In genomic region chr5:20406626-20407025, GRCm38 (mm10) we compare ENCODE assay signal across 15 mouse cellular contexts.
DNase-seq lines count a peak whose midpoint lies in the region.
"Had no signal": no experiment of that assay in that cellular context is flagged by ENCODE, and none has a peak within 500 bp of the region (broad histone marks: within the 10 kb centered on the region; RNA-seq: fewer than 3 reads in every experiment).

No protein-coding gene starts in this region.

- DNase-seq in adrenal gland, postnatal 14 days = peak; percentile 9
- no peak for DNase-seq in adrenal gland, postnatal 4 days (ENCODE audit: low spot score in 2 of 2)
- DNase-seq in gastrocnemius, postnatal 10 days = peak; percentile 6
- no peak for DNase-seq in gastrocnemius, postnatal 14 days
- peak; percentile 14 for DNase-seq in left cerebral cortex, postnatal 4 days
- no peak for DNase-seq in left cerebral cortex, postnatal 14 days (ENCODE audit: low spot score in 2 of 2)
- DNase-seq in urinary bladder, postnatal 14 days (ENCODE audit: low spot score) = no peak
- DNase-seq in B cell, adult 2 months = no peak
- DNase-seq: adrenal gland, adult 8-10 months; cerebellum, adult 18-20 months; forebrain, postnatal 0 days; kidney, postnatal 4 days; liver, embryonic 13.5 days; lung, adult 2 months; lung, postnatal 14 days had no signal

- intact Hi-C loops in gastrocnemius, postnatal 14 days (cut with DNase I; ENCODE audit: low total_unique reads) = no loop called here
- intact Hi-C loops in left cerebral cortex, postnatal 4 days (cut with DNase I) = no loop called here
- intact Hi-C loops in left cerebral cortex, postnatal 14 days (cut with DNase I) = no loop called here

Comparison
In these comparisons a context has a peak if more than half of its experiments do, and no peak if none do; other contexts are left out.
1. DNase-seq: peak in adrenal gland, postnatal 14 days (single experiment), gastrocnemius, postnatal 10 days (single experiment) and left cerebral cortex, postnatal 4 days (single experiment); none in adrenal gland, postnatal 4 days (0 of 2), gastrocnemius, postnatal 14 days (single experiment), left cerebral cortex, postnatal 14 days (0 of 2), urinary bladder, postnatal 14 days (single experiment) and B cell, adult 2 months (0 of 2).